Mouse (Mus musculus) heart, embryonic 10.5 days (tissue): ENCODE results near the gene Armcx4. TPM values are rescaled to one million over a fixed set of nuclear protein-coding genes. Genes with fewer than 3 reads are reported as not detected.

Experiments
- DNase-seq: peaks from one replicate; pipeline ENCODE4 v3.0.0-alpha.2; 2017; ENCODE audit warnings: low spot score
- H3K27ac ChIP-seq: fragments of 300-500 bp; sonication (generic); 2 replicates; pipeline ENCODE4 v1.5.1; 2016; ENCODE audit warnings: mild to moderate bottlenecking
- H3K27me3 ChIP-seq: fragments of 300-500 bp; sonication (generic); 2 replicates; pipeline ENCODE4 v1.6.1; 2016; ENCODE audit warnings: mild to moderate bottlenecking; ENCODE audit not compliant: poor library complexity, insufficient read depth, severe bottlenecking
- H3K36me3 ChIP-seq: fragments of 300-500 bp; sonication (generic); 2 replicates; pipeline ENCODE4 v1.6.1; 2016; ENCODE audit warnings: mild to moderate bottlenecking, moderate library complexity
- H3K4me1 ChIP-seq: fragments of 300-500 bp; sonication (generic); 2 replicates; pipeline ENCODE4 v1.6.1; 2016; ENCODE audit warnings: mild to moderate bottlenecking
- H3K4me3 ChIP-seq: fragments of 300-500 bp; sonication (generic); 2 replicates; pipeline ENCODE4 v1.5.1; 2016; ENCODE audit warnings: mild to moderate bottlenecking, moderate library complexity
- H3K9me3 ChIP-seq: fragments of 300-500 bp; sonication (generic); 2 replicates; pipeline ENCODE4 v1.6.1; 2016; ENCODE audit warnings: mild to moderate bottlenecking, moderate library complexity
- WGBS: fragments of 180-500 bp; shearing (Covaris S2); methylation state at CpG from one replicate; pipeline ENCODE4 v1.1.7; 2016; 5-methylcytosine and 5-hydroxymethylcytosine counted together
- polyA plus RNA-seq: library from polyadenylated mRNA; unstranded; fragments of >200 nt; fragmentation: Nextera tagmentation; extraction: Ambion mirVana; gene quantifications from 2 replicates; pipeline ENCODE4 v1.2.1, GENCODE M21; 2016

Armcx4 gene
- polyA plus RNA-seq = 3.4 and 4.3 TPM in 2 replicates

DNA sequence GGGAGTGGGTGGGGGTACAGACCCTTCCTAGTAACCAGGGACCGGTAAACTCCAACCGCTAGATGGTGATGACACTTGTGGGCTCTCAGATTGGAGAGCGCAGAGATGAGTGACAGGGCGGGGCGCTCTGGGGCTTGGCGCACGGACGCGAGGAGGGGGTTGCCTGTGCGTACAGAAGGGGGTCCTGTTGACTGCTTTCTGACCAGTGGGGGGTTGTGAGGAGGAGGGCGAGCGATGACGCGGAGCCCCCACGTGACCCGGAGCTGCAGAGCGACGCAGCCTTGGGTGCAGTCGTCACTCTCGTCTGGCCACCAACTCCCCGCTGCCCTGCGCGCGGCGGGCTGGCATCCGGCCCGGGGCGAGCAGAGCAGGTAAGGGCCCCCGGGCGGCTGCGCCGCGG is at the start of gene Armcx4:
Gene Armcx4, plus strand, starts transcription at position 253 of the 400 bp plus-strand sequence.
- Histone ChIP-seq H3K9me3 (no peaks in the 10 kb centered on the region), H3K27me3 (peaks cover 6% of the 10 kb centered on the region; the same call in 1 of the 2 replicates), H3K27ac (peak within 1 kb of the TSS; percentile 91), H3K4me3 (peak within 1 kb of the TSS; percentile 67), H3K4me1 (no peaks in the 10 kb centered on the region), H3K36me3 (peaks cover 29% of the 10 kb centered on the region)
- WGBS = 18% methylated on average over 33 of the region's 33 CpGs
- DNase-seq = peak; percentile 93

DNA sequence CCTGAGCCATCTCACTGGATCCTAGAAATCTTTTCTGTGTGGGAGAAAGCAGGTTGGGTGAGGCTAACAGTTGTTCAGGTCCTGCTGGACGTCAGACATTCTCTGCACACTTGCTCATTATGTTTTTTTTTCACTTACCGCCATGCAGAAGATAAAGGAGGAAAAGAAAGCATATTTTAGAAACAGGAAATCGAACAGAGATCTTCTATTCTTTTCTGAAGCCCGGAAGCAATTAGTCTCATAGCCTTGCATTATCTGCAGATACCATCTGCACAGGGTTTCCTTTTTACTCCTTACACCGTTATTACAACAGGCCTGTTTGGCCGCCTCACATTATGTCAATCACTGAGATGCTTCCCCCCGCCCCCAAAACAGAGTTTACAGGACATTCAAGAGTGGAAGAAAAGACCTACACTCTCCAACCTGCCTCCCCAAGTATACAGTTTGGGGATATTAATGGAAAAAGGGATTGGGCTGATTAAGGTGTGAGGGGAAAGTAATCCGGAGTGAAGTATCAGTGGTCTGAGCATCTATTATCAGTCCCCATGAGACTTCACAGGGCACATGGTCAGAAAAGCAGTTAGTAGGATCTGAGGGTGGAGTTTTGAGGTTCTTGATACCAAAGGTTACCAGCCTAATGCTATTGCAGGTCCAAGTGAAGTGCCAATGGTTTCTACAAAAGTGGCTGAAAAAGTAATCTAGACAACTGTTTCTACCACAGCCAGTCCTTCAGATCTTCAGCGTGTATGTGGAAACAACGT is 45.1 kb upstream of the Armcx4 start:
- no peaks in the 10 kb centered on the region for H3K27me3 ChIP-seq
- no peak overlapping the region for H3K27ac ChIP-seq
- H3K9me3 ChIP-seq = no peaks in the 10 kb centered on the region
- 50% methylated on average over 10 of the region's 10 CpGs for WGBS
- H3K36me3 ChIP-seq = no peaks in the 10 kb centered on the region
- no peak for DNase-seq
- H3K4me3 ChIP-seq = no peak overlapping the region
- H3K4me1 ChIP-seq = no peaks in the 10 kb centered on the region

DNA sequence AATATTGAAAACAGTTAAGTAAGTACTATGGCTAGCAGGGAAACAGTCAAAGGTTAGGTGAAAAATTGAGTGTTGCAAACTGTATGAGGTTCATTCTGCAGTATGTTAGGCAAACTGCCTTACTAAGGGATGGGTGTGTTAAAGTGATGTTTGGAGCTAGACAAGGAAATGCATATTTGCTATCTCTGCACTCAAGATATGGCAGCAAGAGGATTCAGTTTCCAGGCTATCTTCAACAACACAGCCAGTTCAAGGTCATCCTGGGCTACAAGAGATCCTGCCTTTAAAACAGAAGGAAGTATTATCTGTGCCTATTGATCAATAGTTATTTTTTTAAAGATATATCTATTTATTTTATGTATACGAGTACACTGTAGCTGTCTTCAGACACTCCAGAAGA is 40.0 kb upstream of the Armcx4 start:
- no peaks in the 10 kb centered on the region for H3K9me3 ChIP-seq
- H3K27me3 ChIP-seq = no peaks in the 10 kb centered on the region
- no peak overlapping the region for H3K27ac ChIP-seq
- no peaks in the 10 kb centered on the region for H3K36me3 ChIP-seq
- WGBS = 94% methylated on average over 1 of the region's 1 CpGs
- DNase-seq = no peak
- H3K4me1 ChIP-seq = no peaks in the 10 kb centered on the region
- no peak overlapping the region for H3K4me3 ChIP-seq

DNA sequence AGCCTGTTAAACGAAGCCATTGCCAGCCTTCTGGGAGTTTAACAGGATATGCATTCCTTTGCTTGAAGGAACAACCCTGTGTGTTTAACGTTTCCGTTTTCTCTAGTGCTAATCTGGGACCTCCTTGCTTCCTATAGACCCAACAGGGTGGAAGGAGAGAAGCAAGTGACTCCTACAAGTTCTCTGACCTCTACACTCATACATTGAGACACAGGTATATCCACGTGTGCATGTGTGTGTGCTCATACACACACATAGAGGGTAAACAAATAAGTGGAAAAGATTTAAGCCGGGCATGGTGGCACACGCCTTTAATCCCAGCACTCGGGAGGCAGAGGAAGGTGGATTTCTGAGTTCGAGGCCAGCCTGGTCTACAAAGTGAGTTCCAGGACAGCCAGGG is 38.9 kb upstream of the Armcx4 start:
- H3K27ac ChIP-seq = 0 out of 2 replicates have a peak overlapping the region, but pooled peaks have one; percentile 10
- WGBS = 63% methylated on average over 8 of the region's 8 CpGs
- no peaks in the 10 kb centered on the region for H3K4me1 ChIP-seq
- DNase-seq = no peak
- H3K4me3 ChIP-seq = no peak overlapping the region
- no peaks in the 10 kb centered on the region for H3K9me3 ChIP-seq
- H3K36me3 ChIP-seq = no peaks in the 10 kb centered on the region
- no peaks in the 10 kb centered on the region for H3K27me3 ChIP-seq

DNA sequence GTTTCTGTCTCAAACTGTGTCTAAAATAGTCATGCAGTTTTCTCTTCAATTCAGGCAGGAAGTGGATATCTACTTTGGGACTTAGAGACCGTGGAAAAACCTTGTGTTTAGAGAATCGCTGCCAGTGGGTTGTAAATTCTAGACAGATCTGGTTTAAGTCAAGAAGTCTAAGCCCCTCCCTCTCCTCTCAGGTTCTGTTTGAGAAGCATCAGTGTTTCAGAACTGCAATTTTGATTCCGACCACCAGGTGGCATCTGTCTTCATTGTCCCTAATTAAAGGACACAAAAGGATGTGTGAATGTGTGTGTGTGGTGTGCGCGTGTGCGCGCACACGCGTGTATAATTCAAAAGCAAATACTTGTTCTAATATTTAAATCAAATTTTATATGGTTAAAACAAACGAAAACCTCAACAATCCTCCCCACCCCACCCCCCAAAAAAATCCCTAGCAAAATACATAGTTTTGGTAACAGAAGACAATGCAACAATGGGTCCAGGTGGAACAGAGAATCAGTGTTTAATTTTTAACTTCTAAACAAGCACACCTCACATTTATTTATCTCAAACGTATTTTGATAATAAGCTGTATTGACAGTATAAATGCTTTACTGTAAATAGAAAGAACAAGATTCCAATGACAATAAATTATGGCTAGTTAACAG is 38.2 kb upstream of the Armcx4 start:
- no peaks in the 10 kb centered on the region for H3K4me1 ChIP-seq
- no peaks in the 10 kb centered on the region for H3K27me3 ChIP-seq
- peak; percentile 78 for DNase-seq
- WGBS = 21% methylated on average over 11 of the region's 11 CpGs
- no peaks in the 10 kb centered on the region for H3K36me3 ChIP-seq
- H3K9me3 ChIP-seq = no peaks in the 10 kb centered on the region
- no peak overlapping the region for H3K27ac ChIP-seq
- H3K4me3 ChIP-seq = no peak overlapping the region

DNA sequence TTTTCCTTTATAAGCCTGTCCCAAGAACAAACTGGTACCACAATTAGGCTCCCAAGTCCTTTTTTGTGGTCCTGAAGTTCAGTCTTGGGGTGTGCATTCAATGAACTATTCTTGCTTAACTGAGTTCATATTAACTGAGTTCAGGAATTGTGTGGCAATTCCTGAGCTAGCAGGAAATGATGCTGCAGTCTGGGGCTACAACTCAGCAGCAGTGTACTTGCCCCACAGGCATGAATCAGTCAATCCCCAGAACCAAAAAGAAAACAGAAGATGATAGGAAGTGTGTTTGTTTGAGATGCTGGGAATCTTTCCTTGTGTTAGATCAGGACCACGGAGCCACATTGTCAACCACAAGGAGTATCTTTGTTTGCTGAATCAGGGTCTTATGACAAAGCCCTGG is 34.3 kb upstream of the Armcx4 start:
- H3K36me3 ChIP-seq = no peaks in the 10 kb centered on the region
- no peaks in the 10 kb centered on the region for H3K27me3 ChIP-seq
- no peaks in the 10 kb centered on the region for H3K9me3 ChIP-seq
- H3K4me3 ChIP-seq = no peak overlapping the region
- H3K27ac ChIP-seq = no peak overlapping the region
- DNase-seq = no peak
- WGBS = 56% methylated on average over 1 of the region's 1 CpGs
- no peaks in the 10 kb centered on the region for H3K4me1 ChIP-seq

DNA sequence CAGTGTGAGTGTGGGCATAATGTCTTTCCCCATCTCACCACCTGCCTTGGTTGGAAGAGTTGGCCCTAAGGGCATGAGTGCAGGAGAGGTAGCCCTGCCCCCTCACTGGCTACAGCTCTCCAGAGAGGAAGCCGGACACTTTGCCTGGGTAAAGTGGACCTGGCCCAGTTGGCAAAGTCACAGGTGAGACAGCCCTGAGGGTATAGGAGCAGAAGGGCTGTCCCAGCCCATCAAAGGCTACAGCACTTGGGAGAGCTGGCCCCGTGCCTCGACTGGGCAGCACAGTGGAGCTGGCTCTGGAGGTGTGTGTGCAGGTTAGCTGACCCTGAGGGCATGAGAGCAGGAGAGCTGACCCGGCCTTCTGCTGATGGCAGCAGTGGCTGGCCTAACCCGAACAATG is 24.7 kb upstream of the Armcx4 start:
- H3K4me1 ChIP-seq = no peaks in the 10 kb centered on the region
- no peak overlapping the region for H3K4me3 ChIP-seq
- H3K27ac ChIP-seq = no peak overlapping the region
- H3K9me3 ChIP-seq = no peaks in the 10 kb centered on the region
- 83% methylated on average over 5 of the region's 5 CpGs for WGBS
- DNase-seq = no peak
- H3K27me3 ChIP-seq = peaks cover 6% of the 10 kb centered on the region; the same call in 1 of the 2 replicates
- no peaks in the 10 kb centered on the region for H3K36me3 ChIP-seq

DNA sequence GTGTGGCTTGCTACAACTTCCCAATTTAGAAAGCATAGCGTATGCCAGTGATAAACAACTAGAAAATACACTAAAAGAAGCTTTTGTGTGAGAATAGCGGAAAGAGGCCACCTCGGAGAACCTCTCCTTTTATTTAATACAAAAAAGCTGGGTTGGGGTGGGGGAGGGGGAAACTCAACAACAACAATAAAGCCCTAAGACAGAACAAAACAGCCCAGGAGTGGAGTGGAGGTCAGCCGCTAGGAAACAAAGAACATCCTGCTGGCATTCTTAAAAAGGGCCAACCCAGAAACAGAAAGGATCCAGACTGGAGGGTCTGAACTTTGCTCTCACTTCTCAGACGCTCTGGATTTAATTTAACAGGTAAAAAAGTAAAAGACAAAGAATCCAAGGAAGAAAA is 11.3 kb upstream of the Armcx4 start:
- Histone ChIP-seq H3K9me3 (no peaks in the 10 kb centered on the region), H3K27me3 (no peaks in the 10 kb centered on the region), H3K36me3 (no peaks in the 10 kb centered on the region), H3K4me3 (no peak overlapping the region), H3K27ac (no peak overlapping the region), H3K4me1 (no peaks in the 10 kb centered on the region)
- no peak for DNase-seq
- 47% methylated on average over 5 of the region's 5 CpGs for WGBS

DNA sequence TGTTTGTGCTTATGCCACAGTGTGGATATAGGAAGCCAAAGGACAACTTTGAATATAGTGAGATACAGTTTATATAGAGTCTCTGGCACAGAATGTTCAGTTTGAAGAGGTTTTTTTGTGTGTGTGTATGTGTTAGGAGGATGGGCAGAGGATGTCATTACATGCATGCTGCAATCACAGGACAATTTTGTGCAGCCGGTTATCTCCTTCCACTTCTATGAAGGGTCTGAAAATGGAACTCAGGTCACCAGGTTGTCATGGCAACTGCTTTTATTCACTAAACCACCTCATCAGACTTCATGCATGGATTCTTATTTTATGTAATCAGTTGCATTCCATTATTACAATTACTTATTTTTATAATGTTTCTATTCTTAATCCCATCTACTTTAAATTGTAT is 10.4 kb upstream of the Armcx4 start:
- Histone ChIP-seq H3K4me1 (no peaks in the 10 kb centered on the region), H3K9me3 (no peaks in the 10 kb centered on the region), H3K27me3 (no peaks in the 10 kb centered on the region), H3K27ac (no peak overlapping the region), H3K36me3 (no peaks in the 10 kb centered on the region), H3K4me3 (no peak overlapping the region)
- 71% methylated on average over 1 of the region's 1 CpGs for WGBS
- no peak for DNase-seq

DNA sequence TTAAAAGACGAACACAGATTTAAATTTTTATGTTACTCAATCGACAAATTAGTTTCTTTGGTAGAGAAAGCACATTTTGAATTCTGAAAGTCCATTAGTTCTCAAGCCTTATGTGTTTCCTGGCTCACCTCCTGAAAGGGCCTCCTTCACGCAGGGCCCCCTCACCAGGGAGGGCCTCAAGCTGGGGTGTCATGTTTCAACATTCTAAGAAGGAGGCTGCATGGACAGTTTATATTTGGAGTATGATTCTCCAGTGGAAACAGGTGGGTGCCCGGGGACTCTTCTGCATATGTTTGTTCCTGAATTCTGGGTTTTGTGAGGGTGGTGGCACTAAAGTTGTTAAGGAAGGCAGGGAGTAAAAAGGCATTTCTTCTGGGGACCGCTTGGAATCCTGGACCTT is 1.4 kb upstream of the Armcx4 start:
- no peak for DNase-seq
- peaks cover 6% of the 10 kb centered on the region; the same call in 1 of the 2 replicates for H3K27me3 ChIP-seq
- peak overlapping the region; percentile 67 for H3K4me3 ChIP-seq
- H3K36me3 ChIP-seq = peaks cover 15% of the 10 kb centered on the region
- H3K9me3 ChIP-seq = no peaks in the 10 kb centered on the region
- H3K27ac ChIP-seq = peak overlapping the region; percentile 77
- no peaks in the 10 kb centered on the region for H3K4me1 ChIP-seq
- WGBS = 40% methylated on average over 5 of the region's 5 CpGs

DNA sequence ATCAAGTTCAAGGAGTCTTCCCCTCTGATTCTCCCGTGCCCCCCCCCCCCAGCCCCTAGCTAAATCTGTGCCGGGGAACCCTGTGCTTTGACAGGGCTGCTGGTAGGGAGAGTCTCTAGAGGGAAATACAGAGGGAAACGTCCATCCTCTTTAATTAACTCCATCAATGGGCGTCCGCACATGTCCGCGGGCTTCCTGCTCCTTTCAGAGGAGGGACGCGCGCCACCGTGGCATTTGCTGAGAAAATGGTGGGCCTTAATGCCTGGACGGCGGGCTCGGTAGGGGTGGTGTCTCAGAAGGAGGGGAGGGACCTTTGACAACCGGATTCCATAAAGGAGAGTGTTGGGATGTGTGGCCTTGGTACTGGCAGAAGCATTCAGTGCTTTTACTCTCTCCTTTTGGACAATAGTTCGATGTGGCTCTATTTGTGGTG is 436 bp downstream of the Armcx4 start:
- 10% methylated on average over 16 of the region's 16 CpGs for WGBS
- peaks cover 6% of the 10 kb centered on the region; the same call in 1 of the 2 replicates for H3K27me3 ChIP-seq
- no peaks in the 10 kb centered on the region for H3K4me1 ChIP-seq
- peaks cover 34% of the 10 kb centered on the region for H3K36me3 ChIP-seq
- H3K9me3 ChIP-seq = no peaks in the 10 kb centered on the region
- peak overlapping the region; percentile 91 for H3K27ac ChIP-seq
- peak overlapping the region; percentile 67 for H3K4me3 ChIP-seq
- peak; percentile 80 for DNase-seq

DNA sequence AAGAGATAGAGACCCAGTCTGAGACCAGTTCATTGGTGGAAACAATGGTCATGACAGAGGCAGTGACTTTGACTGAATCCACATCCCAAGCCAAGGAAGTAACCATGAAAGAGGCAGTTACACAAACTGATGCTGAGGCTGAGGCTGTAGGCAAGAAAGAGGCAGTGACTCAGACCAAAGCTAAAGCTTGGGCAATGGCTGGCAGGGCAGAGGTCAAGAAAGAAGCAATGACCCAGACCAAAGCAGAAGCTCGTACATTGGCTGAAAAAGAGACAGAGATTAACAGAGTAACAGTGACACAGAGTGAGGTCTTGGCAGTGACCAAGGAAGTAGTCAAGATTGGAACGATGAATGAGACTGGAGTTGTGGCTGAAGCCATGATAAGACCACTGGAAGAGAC is 3.4 kb downstream of the Armcx4 start:
- Histone ChIP-seq H3K36me3 (peaks cover 61% of the 10 kb centered on the region), H3K9me3 (no peaks in the 10 kb centered on the region), H3K27me3 (peaks cover 11% of the 10 kb centered on the region; the same call in 1 of the 2 replicates), H3K4me1 (no peaks in the 10 kb centered on the region), H3K4me3 (no peak overlapping the region), H3K27ac (no peak overlapping the region)
- no peak for DNase-seq
- WGBS = 81% methylated on average over 2 of the region's 2 CpGs

DNA sequence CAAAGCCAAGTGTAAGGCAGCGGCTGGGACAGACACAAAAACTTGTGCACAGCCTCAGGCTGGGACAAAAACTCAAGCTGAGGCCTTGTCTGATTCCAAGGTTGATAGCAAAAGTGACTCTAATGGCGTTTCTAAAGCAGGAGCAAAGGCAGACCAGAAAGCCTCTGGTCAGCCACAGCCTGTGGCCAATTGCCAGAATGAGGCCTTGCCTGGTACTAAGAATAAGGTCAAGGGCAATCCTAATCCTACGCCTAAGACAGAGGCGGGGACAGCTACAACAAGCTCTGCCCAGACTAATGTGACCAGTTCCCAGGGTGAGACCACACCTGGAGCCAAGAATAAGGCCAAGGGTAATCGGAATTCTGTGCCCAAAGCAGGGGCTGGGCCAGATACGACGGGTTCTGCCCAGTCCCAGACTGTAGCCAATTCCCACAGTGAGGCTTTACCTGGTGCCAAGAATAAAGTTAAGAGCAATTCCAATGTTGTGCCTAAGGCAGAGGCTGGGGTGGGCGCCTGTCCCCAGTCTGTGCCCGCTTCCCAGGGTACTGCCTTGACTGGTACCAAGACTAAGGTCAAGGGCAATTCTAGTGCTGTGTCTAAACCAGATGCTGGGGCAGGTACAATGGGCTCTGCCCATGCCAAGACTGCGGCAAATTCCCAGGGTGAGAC is 4.7 kb downstream of the Armcx4 start:
- DNase-seq = no peak
- H3K36me3 ChIP-seq = peaks cover 68% of the 10 kb centered on the region
- no peak overlapping the region for H3K27ac ChIP-seq
- no peak overlapping the region for H3K4me3 ChIP-seq
- 88% methylated on average over 10 of the region's 10 CpGs for WGBS
- H3K9me3 ChIP-seq = no peaks in the 10 kb centered on the region
- H3K27me3 ChIP-seq = peaks cover 11% of the 10 kb centered on the region; the same call in 1 of the 2 replicates
- no peaks in the 10 kb centered on the region for H3K4me1 ChIP-seq
